Comparison of ENCODE assay signal across 8 mouse cellular contexts in genomic region chr8:123319522-123320164, GRCm38 (mm10). TPM values are rescaled to one million over a fixed set of nuclear protein-coding genes. Genes with fewer than 3 reads are reported as not detected.
DNase-seq lines count a peak whose midpoint lies in the region; ATAC-seq and TF ChIP-seq lines count a peak whose summit lies in the region.

No protein-coding gene starts in this region.

- in situ Hi-C loops in ES-E14 (cut with MboI; ENCODE audit: low sequenced_read_pairs in 2 of 2, unreplicated experiment in 2 of 2), result no loop called here

- TF ChIP-seq CTCF in lung, postnatal 0 days (IDR thresholded peaks at IDR 0.05), result peak; percentile 75
- TF ChIP-seq CTCF in stomach, postnatal 0 days (IDR thresholded peaks at IDR 0.05; ENCODE audit: low read depth), result peak; percentile 82

- H3K4me3 ChIP-seq in ES-E14 (ENCODE audit: insufficient read depth in 1 of 2, low read depth in 1 of 2, low read length in 2 of 2, poor library complexity in 1 of 2, severe bottlenecking in 1 of 2), result peak overlapping the region in 1 of 2 experiments; percentile 89; a peak in 1 of 4 replicates
- no peak overlapping the region for H3K4me3 ChIP-seq in lung, postnatal 0 days (ENCODE audit: low read depth, low read length)
- no peak overlapping the region for H3K4me3 ChIP-seq in stomach, postnatal 0 days (ENCODE audit: low read depth, low read length)

- WGBS in lung, postnatal 0 days, result 24% methylated on average over 7 of the region's 7 CpGs
- WGBS in stomach, postnatal 0 days, result 27% methylated on average over 7 of the region's 7 CpGs

- H3K4me2 ChIP-seq in lung, postnatal 0 days (replicated peaks; ENCODE audit: low read depth, low read length), result no peak overlapping the region
- H3K4me2 ChIP-seq in stomach, postnatal 0 days (replicated peaks; ENCODE audit: low read depth), result no peak overlapping the region

- peak; percentile 54 for DNase-seq in layer of hippocampus, adult 11-12 months (ENCODE audit: low spot score)
- no peak for DNase-seq in layer of hippocampus, adult 8-10 months (ENCODE audit: low spot score in 2 of 2)
- no peak for DNase-seq in ES-E14 (ENCODE audit: low read depth, low spot score)
- DNase-seq in c-Kit-positive CD71-positive TER-119-positive erythroid progenitor cells, embryonic 14.5 days (ENCODE audit: low spot score), result peak; percentile 69
- peak; percentile 30 to 60 for DNase-seq in heart, postnatal 10 days
- DNase-seq in lung, postnatal 0 days (ENCODE audit: low spot score), result peak; percentile 53
- DNase-seq in stomach, postnatal 0 days (ENCODE audit: low spot score), result peak; percentile 45
- DNase-seq in ovary, postnatal 36 days (ENCODE audit: low spot score), result no peak

- no peak for ATAC-seq in lung, postnatal 0 days
- no peak for ATAC-seq in stomach, postnatal 0 days (ENCODE audit: low FRiP score, low TSS enrichment)

- H3K36me3 ChIP-seq in ES-E14 (ENCODE audit: control insufficient read depth, insufficient read depth, low read length, poor library complexity, severe bottlenecking), result no peaks in the 10 kb centered on the region; the same call in 1 of the 2 replicates
- no peaks in the 10 kb centered on the region for H3K36me3 ChIP-seq in lung, postnatal 0 days (ENCODE audit: insufficient read depth, low read length)
- H3K36me3 ChIP-seq in stomach, postnatal 0 days (ENCODE audit: control insufficient read depth, insufficient read depth, low read length), result no peaks in the 10 kb centered on the region

- intact Hi-C loops in heart, postnatal 10 days (cut with DNase I), result loop anchor here (1.0 to 5.0 kb wide), 2 partner anchors 42 to 103 kb away; partner anchors contain the start of gene Def8

- no peaks in the 10 kb centered on the region for H3K9me3 ChIP-seq in ES-E14 (ENCODE audit: control insufficient read depth, insufficient read depth, low read depth, low read length)
- H3K9me3 ChIP-seq in lung, postnatal 0 days (ENCODE audit: low read length), result no peaks in the 10 kb centered on the region
- no peaks in the 10 kb centered on the region for H3K9me3 ChIP-seq in stomach, postnatal 0 days (ENCODE audit: control insufficient read depth, low read length)

- no peak overlapping the region for H3K9ac ChIP-seq in ES-E14 (ENCODE audit: insufficient read depth, low read depth, low read length, poor library complexity, severe bottlenecking)
- H3K9ac ChIP-seq in lung, postnatal 0 days (replicated peaks; ENCODE audit: low read depth), result no peak overlapping the region
- H3K9ac ChIP-seq in stomach, postnatal 0 days (ENCODE audit: low read length), result no peak overlapping the region

- no peak overlapping the region for H3K27ac ChIP-seq in ES-E14 (ENCODE audit: insufficient read depth, low read depth, low read length, poor library complexity, severe bottlenecking)
- H3K27ac ChIP-seq in lung, postnatal 0 days (ENCODE audit: low read length), result no peak overlapping the region
- H3K27ac ChIP-seq in stomach, postnatal 0 days (replicated peaks), result no peak overlapping the region

- H3K4me1 ChIP-seq in ES-E14 (ENCODE audit: control insufficient read depth in 2 of 2, insufficient read depth in 2 of 2, low read length in 2 of 2, poor library complexity in 1 of 2), result peaks cover 3 to 7% of the 10 kb centered on the region in 2 experiments; a peak in 2 of 4 replicates
- H3K4me1 ChIP-seq in lung, postnatal 0 days (ENCODE audit: insufficient read depth, low read depth, low read length), result peaks cover 8% of the 10 kb centered on the region; the same call in 1 of the 2 replicates
- H3K4me1 ChIP-seq in stomach, postnatal 0 days (replicated peaks; ENCODE audit: control insufficient read depth, insufficient read depth), result 0 out of 2 replicates have a peak, but pooled peaks cover 3% of the 10 kb centered on the region

- TF ChIP-seq EP300 in lung, postnatal 0 days (IDR thresholded peaks at IDR 0.05), result no peak
- no peak for TF ChIP-seq EP300 in stomach, postnatal 0 days (optimal IDR thresholded peaks at IDR 0.05)

- no peaks in the 10 kb centered on the region for H3K27me3 ChIP-seq in lung, postnatal 0 days (replicated peaks; ENCODE audit: insufficient read depth, low read length)
- no peaks in the 10 kb centered on the region for H3K27me3 ChIP-seq in stomach, postnatal 0 days (ENCODE audit: control insufficient read depth, insufficient read depth, low read length)

TF ChIP-seq in ES-E14, 5 proteins besides CTCF, POLR2A, EP300 and RAD21:
- no peak for TF ChIP-seq HCFC1 (IDR thresholded peaks at IDR 0.05; ENCODE audit: borderline replicate concordance, insufficient read depth, low read length)
- peak; percentile 82 for TF ChIP-seq ZNF384 (IDR thresholded peaks at IDR 0.05; ENCODE audit: low read depth, low read length)
TF ChIP-seq in ES-E14: peak in this region for 1.

RNA-seq across cellular contexts. Expression of gene Fanca, which starts 1.3 kb away (rescaled TPM):
- total RNA-seq in layer of hippocampus, adult 8-10 months (2022), result 1 to 10 TPM in 3 of 4 experiments, under 1 TPM in 1; 0.96 to 3.2 (median 3.0) TPM
- total RNA-seq in ES-E14 (2012; rRNA removed), result 31.7 and 52.6 TPM in 2 replicates
- total RNA-seq in heart, postnatal 10 days (2021), result 1 to 10 TPM; 6.5 to 7.4 TPM
- 4.5 and 6.0 TPM in 2 replicates for polyA plus RNA-seq in lung, postnatal 0 days (2015; fragmentation: Nextera tagmentation; extraction: Ambion mirVana)
- polyA plus RNA-seq in stomach, postnatal 0 days (2015; fragmentation: Nextera tagmentation; extraction: Ambion mirVana), result 5.3 and 5.7 TPM in 2 replicates

RNA-seq across cellular contexts. Expression of gene Spire2, which starts 12.9 kb away (rescaled TPM):
- total RNA-seq in layer of hippocampus, adult 8-10 months (2022), result 10 to 100 TPM; 15.8 to 16.3 (median 16.0) TPM
- total RNA-seq in ES-E14 (2012; rRNA removed), result 8.8 and 13.6 TPM in 2 replicates
- total RNA-seq in heart, postnatal 10 days (2021), result under 1 TPM; 0.26 to 0.32 TPM
- 1.6 and 2.0 TPM in 2 replicates for polyA plus RNA-seq in lung, postnatal 0 days (2015; fragmentation: Nextera tagmentation; extraction: Ambion mirVana)
- 12.4 and 13.1 TPM in 2 replicates for polyA plus RNA-seq in stomach, postnatal 0 days (2015; fragmentation: Nextera tagmentation; extraction: Ambion mirVana)

RNA-seq across cellular contexts. Expression of gene Tcf25, which starts 53.9 kb away (rescaled TPM):
- 100 to 1,000 TPM; 466 to 571 (median 498) TPM for total RNA-seq in layer of hippocampus, adult 8-10 months (2022)
- 87.2 and 114 TPM in 2 replicates for total RNA-seq in ES-E14 (2012; rRNA removed)
- 100 to 1,000 TPM; 161 to 167 TPM for total RNA-seq in heart, postnatal 10 days (2021)
- 133 and 144 TPM in 2 replicates for polyA plus RNA-seq in lung, postnatal 0 days (2015; fragmentation: Nextera tagmentation; extraction: Ambion mirVana)
- 133 and 146 TPM in 2 replicates for polyA plus RNA-seq in stomach, postnatal 0 days (2015; fragmentation: Nextera tagmentation; extraction: Ambion mirVana)

Comparison
In these comparisons a context has a peak if more than half of its experiments do, and no peak if none do; other contexts are left out.
1. DNase-seq: peak in layer of hippocampus, adult 11-12 months (single experiment), c-Kit-positive CD71-positive TER-119-positive erythroid progenitor cells, embryonic 14.5 days (single experiment), heart, postnatal 10 days (2 of 2), lung, postnatal 0 days (single experiment) and stomach, postnatal 0 days (single experiment); none in layer of hippocampus, adult 8-10 months (0 of 2), ES-E14 (single experiment) and ovary, postnatal 36 days (single experiment).